Mouse (Mus musculus): ENCODE measurements around the gene Txndc11. TPM values are rescaled to one million over a fixed set of nuclear protein-coding genes. Genes with fewer than 3 reads are reported as not detected.

Txndc11 gene
- polyA plus RNA-seq, 1 experiment from 2014 or later: 28.7 TPM

DNA sequence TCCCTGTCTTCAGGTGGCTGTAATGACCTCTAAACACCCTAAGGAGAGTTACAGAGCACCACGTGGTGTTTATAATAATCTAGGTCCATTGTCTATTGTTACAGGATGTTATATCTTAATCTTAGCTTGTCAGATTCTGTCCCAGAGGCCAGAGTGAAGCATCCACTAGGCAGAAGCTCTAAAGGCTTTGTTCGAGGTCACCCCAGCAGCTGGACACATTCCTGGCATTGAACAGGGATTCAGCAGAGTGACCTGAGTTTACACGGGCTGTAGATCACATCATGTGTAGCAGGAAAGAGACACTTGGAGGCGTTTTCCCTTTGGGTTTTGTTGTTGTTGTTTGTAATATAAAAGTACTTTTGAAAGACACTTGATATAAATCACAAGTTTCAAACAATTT, 42.4 kb downstream of the Txndc11 start:
- Histone ChIP-seq H3K4me3 (no peak overlapping the region), H3K9me3 (no peaks in the 10 kb centered on the region), H3K4me1 (replicated peaks) (0 out of 2 replicates have a peak, but pooled peaks cover 2% of the 10 kb centered on the region), H3K27ac (no peak overlapping the region), H3K36me3 (peaks cover 66% of the 10 kb centered on the region), H3K27me3 (ENCODE audit: insufficient read depth, poor library complexity, severe bottlenecking) (no peaks in the 10 kb centered on the region)
- no peak for DNase-seq (ENCODE audit: low spot score)
- 81% methylated on average over 4 of the region's 4 CpGs for WGBS

DNA sequence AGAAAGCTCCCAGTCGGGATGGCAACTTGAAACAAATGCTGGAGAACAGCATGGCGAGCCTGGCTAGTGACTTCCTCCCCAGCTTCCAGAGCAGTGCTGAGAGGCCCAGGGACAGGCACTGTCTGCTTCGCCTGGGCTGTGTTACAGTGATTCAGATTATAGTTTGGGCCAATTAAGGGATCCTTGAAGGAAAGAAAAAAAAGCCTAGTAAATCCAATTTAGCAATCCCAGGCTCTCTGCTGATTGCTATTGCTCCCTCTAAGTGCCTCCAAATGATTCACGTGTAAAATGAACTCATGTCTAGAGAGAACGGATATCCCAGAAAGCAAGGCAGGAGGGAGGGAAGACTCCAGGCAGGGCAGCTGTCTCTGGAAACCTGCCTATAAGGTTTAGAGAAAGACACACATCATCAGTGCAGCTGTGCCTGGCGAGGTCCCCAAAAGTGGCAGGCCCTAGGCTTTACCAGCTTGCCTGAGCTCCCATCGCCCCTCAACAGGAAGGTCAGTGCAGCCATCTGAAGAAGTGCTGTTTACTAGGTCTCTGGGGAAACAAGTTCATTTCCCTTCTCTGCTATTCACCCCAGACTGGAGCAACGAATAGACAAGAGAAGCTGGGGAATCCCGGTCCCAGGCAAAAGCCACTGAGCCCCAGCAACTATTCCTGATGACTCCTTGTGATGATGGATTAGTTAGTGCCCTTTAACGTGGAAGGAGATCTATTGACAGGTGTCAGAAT, 43.4 kb downstream of the Txndc11 start:
- Histone ChIP-seq H3K27ac (no peak overlapping the region), H3K36me3 (peaks cover 76% of the 10 kb centered on the region), H3K9me3 (no peaks in the 10 kb centered on the region), H3K4me1 (replicated peaks) (0 out of 2 replicates have a peak, but pooled peaks cover 6% of the 10 kb centered on the region), H3K27me3 (ENCODE audit: insufficient read depth, poor library complexity, severe bottlenecking) (no peaks in the 10 kb centered on the region), H3K4me3 (no peak overlapping the region)
- 83% methylated on average over 10 of the region's 10 CpGs for WGBS
- no peak for DNase-seq (ENCODE audit: low spot score)

DNA sequence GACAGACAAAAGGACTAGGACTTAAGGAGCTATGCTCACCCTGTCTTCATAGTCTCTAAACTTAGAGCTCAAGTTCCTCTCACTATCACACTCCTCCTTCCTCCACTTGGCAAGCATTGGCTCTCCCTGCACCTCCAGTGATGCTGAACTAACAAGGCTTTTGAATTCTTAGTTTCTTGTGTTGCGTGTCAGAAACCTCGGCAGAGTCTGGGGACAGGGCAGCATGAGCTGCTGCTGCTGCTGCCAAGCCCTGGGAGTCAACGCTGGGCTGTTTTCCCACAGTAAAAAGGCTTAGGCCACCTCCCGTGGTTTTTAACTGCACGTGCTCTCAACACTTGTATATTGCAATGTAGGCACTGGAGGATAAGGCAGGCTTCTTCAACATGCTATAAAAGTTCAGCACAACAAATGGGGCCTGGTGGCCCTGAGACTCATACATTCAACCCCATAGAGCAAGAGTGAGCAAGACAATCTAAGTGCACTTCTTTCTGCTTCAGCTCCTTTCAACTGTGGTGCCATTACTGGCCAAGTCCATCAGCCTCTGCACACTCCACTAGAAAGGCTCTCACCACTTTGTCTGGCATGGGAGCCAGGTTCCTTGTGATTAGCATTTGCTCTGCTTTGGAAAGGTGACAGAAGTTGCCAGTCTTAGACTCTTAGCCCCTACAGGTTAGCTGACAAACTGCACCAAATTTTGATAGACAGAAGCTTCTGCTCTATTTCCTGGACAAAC, 47.4 kb downstream of the Txndc11 start:
- no peak for DNase-seq (ENCODE audit: low spot score)
- WGBS: 81% methylated on average over 5 of the region's 5 CpGs
- Histone ChIP-seq H3K4me1 (replicated peaks) (0 out of 2 replicates have a peak, but pooled peaks cover 6% of the 10 kb centered on the region), H3K27ac (no peak overlapping the region), H3K36me3 (peaks cover 97% of the 10 kb centered on the region), H3K4me3 (no peak overlapping the region), H3K9me3 (no peaks in the 10 kb centered on the region), H3K27me3 (ENCODE audit: insufficient read depth, poor library complexity, severe bottlenecking) (no peaks in the 10 kb centered on the region)

DNA sequence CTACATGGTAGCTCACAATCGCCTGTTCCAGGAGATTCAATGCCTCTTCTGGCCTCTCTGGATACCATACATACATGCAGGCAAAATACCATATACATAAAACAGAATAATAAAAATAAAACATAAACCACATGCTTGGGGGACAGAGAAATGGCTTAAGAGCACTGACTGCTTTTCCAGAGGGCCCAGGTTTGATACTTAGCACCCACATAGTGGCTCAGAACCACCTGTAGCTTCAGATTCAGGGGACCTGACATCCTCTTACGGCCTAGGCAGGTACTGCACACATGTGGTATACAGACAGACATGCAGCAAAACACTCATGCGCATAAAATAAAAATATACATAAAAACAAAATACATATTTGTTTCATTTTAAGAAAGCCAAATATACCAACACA, 48.2 kb downstream of the Txndc11 start:
- peaks cover 97% of the 10 kb centered on the region for H3K36me3 ChIP-seq

DNA sequence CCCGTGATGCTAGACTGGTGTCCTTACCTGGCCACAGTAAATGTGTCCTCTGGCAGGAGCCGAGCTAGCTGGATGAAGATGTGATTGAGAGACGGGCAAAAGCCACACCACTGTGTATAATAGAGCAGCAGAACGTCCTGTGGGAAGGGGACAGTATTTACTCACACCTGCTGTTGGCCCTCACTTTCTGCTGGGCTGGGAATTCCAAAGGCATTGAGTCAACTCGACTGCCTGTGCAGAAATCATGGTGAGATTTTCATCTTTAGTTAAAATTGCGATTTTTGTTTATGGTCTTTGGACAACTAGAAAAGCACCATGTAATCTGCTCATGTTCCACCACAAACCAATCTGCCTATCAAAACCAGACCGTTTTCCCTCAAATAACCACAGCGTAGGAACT, 50.3 kb downstream of the Txndc11 start:
- H3K4me1 ChIP-seq (replicated peaks): 0 out of 2 replicates have a peak, but pooled peaks cover 6% of the 10 kb centered on the region
- DNase-seq (ENCODE audit: low spot score): no peak
- WGBS: 93% methylated on average over 8 of the region's 8 CpGs
- no peaks in the 10 kb centered on the region for H3K9me3 ChIP-seq
- H3K4me3 ChIP-seq: no peak overlapping the region
- H3K27ac ChIP-seq: no peak overlapping the region
- no peaks in the 10 kb centered on the region for H3K27me3 ChIP-seq (ENCODE audit: insufficient read depth, poor library complexity, severe bottlenecking)
- peaks cover 98% of the 10 kb centered on the region for H3K36me3 ChIP-seq

More for the DNA sequence above, 48.2 kb downstream of the Txndc11 start:
- no peak overlapping the region for H3K27ac ChIP-seq
- H3K4me3 ChIP-seq: no peak overlapping the region
- H3K27me3 ChIP-seq (ENCODE audit: insufficient read depth, poor library complexity, severe bottlenecking): no peaks in the 10 kb centered on the region
- 95% methylated on average over 3 of the region's 3 CpGs for WGBS
- 0 out of 2 replicates have a peak, but pooled peaks cover 6% of the 10 kb centered on the region for H3K4me1 ChIP-seq (replicated peaks)
- H3K9me3 ChIP-seq: no peaks in the 10 kb centered on the region
- DNase-seq (ENCODE audit: low spot score): no peak

DNA sequence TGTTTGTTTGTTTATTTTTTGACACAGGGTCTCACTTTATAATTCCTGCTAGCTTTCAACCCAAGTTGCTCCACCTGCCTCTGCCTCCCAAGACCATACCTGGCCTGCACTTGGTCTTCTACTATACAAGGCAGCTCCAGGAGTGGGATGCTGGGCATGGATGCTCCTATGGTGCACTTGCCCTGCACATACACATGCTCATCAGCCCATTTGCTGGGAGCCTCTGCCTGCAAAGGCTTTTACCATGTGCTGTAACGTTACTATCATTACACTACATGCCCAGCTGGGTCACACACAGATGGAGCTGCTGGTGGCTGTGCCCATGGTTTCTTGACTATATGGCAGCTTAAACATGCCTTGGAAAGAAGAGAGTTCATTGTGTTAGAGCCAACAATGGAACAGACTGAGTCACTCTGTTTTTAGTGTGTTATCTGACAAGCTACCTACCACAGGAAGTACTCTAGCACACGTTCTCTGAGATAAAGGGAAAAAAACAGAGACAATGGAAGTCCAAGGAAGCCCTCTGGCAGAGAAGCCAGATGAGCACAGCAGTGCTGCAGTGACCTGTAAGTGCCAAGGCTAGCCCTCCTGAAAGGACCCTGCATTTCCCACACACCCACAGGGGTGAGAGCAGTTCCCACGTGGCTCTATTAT, 56.1 kb downstream of the Txndc11 start:
- Histone ChIP-seq H3K36me3 (peaks cover 98% of the 10 kb centered on the region), H3K27ac (no peak overlapping the region)
- WGBS: 90% methylated on average over 3 of the region's 3 CpGs

DNA sequence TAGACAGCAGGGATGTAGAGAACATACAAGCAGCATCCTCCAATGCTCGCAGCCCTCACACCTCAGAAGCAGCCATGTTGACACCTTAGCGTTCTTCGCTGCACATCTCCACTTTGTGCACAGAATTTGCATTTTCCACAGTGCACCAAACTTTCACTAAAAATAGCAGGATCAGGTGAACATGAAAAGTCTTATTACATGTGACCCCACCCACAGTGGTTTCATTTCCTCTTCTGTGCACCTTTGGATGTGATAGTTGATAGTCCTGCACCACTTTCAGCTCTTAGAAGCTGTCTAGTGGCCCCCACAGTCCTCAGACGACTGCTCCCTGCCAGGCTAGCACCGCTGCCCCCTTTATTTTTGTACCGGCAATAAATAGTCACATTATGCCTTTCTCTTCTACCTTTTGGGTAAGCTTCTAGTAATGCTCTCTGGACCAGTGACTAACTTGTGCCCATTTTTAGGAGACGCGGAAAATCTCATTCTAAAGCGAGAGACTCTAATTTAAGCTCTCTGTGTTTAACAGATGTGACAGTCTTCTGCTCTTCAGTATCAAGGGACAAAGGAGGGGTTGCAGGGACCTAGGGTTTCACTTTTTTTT, 56.7 kb downstream of the Txndc11 start:
- 91% methylated on average over 9 of the region's 9 CpGs for WGBS
- Histone ChIP-seq H3K27me3 (ENCODE audit: insufficient read depth, poor library complexity, severe bottlenecking) (no peaks in the 10 kb centered on the region), H3K9me3 (no peaks in the 10 kb centered on the region), H3K27ac (no peak overlapping the region), H3K4me3 (no peak overlapping the region), H3K4me1 (replicated peaks) (0 out of 2 replicates have a peak, but pooled peaks cover 5% of the 10 kb centered on the region), H3K36me3 (peaks cover 98% of the 10 kb centered on the region)
- DNase-seq (ENCODE audit: low spot score): no peak

More for the DNA sequence above, 56.1 kb downstream of the Txndc11 start:
- no peaks in the 10 kb centered on the region for H3K4me1 ChIP-seq (replicated peaks)
- H3K27me3 ChIP-seq (ENCODE audit: insufficient read depth, poor library complexity, severe bottlenecking): no peaks in the 10 kb centered on the region
- DNase-seq (ENCODE audit: low spot score): no peak
- no peak overlapping the region for H3K4me3 ChIP-seq
- H3K9me3 ChIP-seq: no peaks in the 10 kb centered on the region

DNA sequence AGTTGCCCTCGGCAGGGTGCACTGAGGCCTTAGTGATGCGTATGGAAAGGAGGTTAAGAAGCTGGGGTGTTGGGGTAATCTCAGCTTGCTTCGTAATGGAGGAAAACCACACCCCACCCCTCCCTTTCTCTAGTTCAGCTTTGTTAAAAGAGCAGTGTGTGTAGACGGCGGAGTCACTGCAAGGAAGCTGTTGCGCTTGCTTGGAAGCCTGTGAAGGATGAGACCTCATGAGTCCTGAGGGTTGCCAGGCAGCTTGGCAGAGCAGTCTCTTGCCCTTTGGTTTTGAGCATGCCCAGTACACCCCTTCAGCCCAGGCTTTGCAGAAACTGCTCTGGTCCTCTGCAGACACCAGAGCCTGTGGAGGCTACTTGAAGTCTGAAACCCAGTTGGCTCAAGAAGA, 61.4 kb downstream of the Txndc11 start:
- Histone ChIP-seq H3K27me3 (ENCODE audit: insufficient read depth, poor library complexity, severe bottlenecking) (no peaks in the 10 kb centered on the region), H3K36me3 (peaks cover 86% of the 10 kb centered on the region), H3K9me3 (no peaks in the 10 kb centered on the region), H3K4me1 (replicated peaks) (peaks cover 42% of the 10 kb centered on the region), H3K4me3 (no peak overlapping the region), H3K27ac (no peak overlapping the region)
- DNase-seq (ENCODE audit: low spot score): no peak
- WGBS: 83% methylated on average over 6 of the region's 6 CpGs

DNA sequence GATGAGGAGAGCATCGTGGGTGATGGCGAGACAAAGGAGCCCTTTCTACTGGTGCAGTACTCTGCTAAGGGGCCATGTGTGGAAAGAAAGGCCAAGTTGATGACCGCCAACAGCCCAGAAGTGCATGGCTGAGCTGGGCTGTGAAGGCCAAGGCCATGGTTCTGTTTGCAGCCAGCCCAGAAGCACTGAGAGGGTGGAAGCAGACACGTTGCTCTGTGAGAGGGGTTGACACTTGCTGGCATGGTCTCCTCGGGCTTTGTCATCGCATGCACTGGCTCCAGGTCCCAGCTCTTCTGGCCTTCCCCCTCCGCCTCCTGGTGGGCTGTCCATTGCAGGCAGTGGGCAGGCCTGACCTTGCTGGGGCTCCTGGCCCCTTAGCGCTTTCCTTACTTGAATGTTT, 62.0 kb downstream of the Txndc11 start:
- Histone ChIP-seq H3K36me3 (peaks cover 80% of the 10 kb centered on the region), H3K9me3 (no peaks in the 10 kb centered on the region), H3K4me3 (no peak overlapping the region), H3K27ac (no peak overlapping the region), H3K27me3 (ENCODE audit: insufficient read depth, poor library complexity, severe bottlenecking) (no peaks in the 10 kb centered on the region), H3K4me1 (replicated peaks) (peaks cover 48% of the 10 kb centered on the region)
- 82% methylated on average over 8 of the region's 8 CpGs for WGBS
- DNase-seq (ENCODE audit: low spot score): no peak

DNA sequence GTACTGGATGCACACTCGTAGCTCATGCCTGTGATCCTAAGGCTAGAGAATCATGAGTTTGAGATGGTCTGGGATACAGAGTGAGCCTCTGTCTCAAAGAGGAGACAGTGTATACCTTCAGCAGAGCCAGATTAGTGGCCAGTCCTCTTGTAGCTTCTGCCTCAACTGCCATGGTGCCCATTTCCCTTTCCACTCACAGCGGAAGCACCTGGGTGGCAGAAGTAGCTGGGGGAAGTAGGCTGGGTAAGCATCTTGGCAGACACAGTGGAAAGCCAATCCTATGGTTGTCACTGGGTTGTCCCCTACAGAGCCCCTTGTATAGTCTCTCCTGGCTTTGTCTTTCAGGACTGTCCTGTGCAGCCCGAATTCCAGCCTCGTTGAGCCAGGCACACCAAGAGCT, 62.6 kb downstream of the Txndc11 start:
- Histone ChIP-seq H3K27ac (no peak overlapping the region), H3K4me3 (no peak overlapping the region), H3K9me3 (no peaks in the 10 kb centered on the region), H3K4me1 (replicated peaks) (peaks cover 53% of the 10 kb centered on the region), H3K27me3 (ENCODE audit: insufficient read depth, poor library complexity, severe bottlenecking) (no peaks in the 10 kb centered on the region), H3K36me3 (peaks cover 76% of the 10 kb centered on the region)
- DNase-seq (ENCODE audit: low spot score): no peak
- 93% methylated on average over 4 of the region's 4 CpGs for WGBS

DNA sequence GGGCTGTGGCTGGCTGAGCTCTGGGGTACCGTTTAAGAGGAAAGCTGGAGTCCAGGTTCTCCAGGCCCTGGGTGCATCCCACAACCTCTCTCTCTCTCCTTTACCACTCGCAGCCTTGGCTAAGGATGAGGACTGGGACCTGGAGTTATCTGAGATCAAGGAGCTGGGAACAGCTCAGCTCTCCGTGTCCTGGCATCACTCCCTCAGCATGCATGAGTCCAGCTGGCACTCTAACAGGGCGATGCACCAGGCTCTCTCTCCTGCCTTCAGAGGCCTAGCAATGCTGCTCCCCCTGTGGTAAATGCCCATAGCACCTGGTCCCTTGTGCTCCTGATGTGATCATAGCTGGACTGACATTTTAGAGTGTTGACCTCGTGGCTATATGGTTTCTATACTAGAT, 63.3 kb downstream of the Txndc11 start:
- no peaks in the 10 kb centered on the region for H3K9me3 ChIP-seq
- H3K27ac ChIP-seq: peak overlapping the region; percentile 23; the same call in 1 of the 2 replicates
- peaks cover 57% of the 10 kb centered on the region for H3K4me1 ChIP-seq (replicated peaks)
- no peak for DNase-seq (ENCODE audit: low spot score)
- no peak overlapping the region for H3K4me3 ChIP-seq
- peaks cover 69% of the 10 kb centered on the region for H3K36me3 ChIP-seq
- 88% methylated on average over 5 of the region's 5 CpGs for WGBS
- no peaks in the 10 kb centered on the region for H3K27me3 ChIP-seq (ENCODE audit: insufficient read depth, poor library complexity, severe bottlenecking)

DNA sequence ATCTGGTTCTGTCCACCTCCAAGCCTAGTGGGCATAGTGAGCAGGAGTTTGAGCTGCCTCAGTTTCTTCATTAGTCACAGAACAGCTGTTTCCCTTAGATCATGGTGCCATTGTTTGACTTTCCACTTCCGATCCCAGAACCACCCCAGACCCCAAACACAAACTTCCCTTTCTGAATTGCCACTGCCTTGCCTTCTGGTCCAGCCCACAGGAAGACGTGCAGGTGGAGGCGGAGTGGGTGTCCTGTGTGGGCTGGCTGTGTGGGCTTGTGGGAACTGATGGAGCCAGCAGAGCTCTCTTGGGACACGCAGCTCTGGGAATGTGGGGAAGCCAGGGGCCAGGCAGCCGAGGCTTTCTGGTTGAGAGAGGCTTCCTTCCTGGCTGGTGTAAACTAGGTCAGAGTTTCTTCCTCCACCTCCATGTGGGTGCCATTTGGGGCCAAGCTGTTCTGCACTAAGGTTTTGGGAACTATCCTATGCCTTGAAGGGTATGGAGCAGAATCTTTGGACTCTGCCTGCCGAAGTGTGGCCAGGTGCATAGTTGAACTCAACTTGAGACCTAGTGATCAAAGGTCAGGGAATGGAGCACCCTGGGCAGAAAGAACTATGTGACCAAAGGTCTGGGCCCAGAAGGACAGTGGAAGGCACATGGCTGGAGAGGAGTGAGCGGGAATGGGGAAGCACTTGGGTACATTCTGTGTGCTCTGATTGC, 64.6 kb downstream of the Txndc11 start:
- no peak for DNase-seq (ENCODE audit: low spot score)
- peak overlapping the region; percentile 46; the same call in 1 of the 2 replicates for H3K27ac ChIP-seq
- H3K9me3 ChIP-seq: no peaks in the 10 kb centered on the region
- H3K27me3 ChIP-seq (ENCODE audit: insufficient read depth, poor library complexity, severe bottlenecking): no peaks in the 10 kb centered on the region
- peak overlapping the region; percentile 1; the same call in 1 of the 2 replicates for H3K4me3 ChIP-seq
- 86% methylated on average over 7 of the region's 7 CpGs for WGBS
- peaks cover 69% of the 10 kb centered on the region for H3K4me1 ChIP-seq (replicated peaks)
- H3K36me3 ChIP-seq: peaks cover 56% of the 10 kb centered on the region

Data from hindbrain, embryonic 10.5 days (tissue).